Mouse (Mus musculus) urinary bladder, postnatal 36 days (tissue): Measurements from ENCODE around the gene Hps5.
"Not testable (repeated sequence)": the region's sequence is repeated elsewhere in the genome, so short reads cannot be mapped to it uniquely, and the experiment has no call there.

Source experiments
- DNase-seq, 2 experiments: peaks; one replicate each; pipeline ENCODE4 v3.0.0; 2022; ENCODE audit warnings: low spot score in 2 of 2, mixed read lengths in 1 of 2

Hps5 gene

DNA sequence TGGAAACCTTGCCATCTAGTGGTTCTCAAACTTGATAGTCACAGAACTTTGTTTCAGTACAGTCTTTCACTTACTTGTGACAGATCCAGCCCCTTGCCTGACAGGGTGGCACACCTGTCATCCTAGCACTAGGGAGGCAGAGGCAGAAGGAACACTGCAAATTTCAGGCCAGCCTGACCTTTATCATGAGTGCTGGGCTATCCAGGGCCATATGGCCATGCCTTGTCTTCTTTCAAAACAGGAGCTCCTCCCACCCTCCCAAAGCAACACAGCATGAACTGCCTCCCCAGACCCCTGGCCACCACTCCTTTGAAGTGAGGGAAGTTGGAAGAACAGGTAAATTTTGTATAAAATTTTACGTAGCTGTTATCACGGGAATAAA lies 31.9 kb upstream of the Hps5 start:
- no peak for DNase-seq

DNA sequence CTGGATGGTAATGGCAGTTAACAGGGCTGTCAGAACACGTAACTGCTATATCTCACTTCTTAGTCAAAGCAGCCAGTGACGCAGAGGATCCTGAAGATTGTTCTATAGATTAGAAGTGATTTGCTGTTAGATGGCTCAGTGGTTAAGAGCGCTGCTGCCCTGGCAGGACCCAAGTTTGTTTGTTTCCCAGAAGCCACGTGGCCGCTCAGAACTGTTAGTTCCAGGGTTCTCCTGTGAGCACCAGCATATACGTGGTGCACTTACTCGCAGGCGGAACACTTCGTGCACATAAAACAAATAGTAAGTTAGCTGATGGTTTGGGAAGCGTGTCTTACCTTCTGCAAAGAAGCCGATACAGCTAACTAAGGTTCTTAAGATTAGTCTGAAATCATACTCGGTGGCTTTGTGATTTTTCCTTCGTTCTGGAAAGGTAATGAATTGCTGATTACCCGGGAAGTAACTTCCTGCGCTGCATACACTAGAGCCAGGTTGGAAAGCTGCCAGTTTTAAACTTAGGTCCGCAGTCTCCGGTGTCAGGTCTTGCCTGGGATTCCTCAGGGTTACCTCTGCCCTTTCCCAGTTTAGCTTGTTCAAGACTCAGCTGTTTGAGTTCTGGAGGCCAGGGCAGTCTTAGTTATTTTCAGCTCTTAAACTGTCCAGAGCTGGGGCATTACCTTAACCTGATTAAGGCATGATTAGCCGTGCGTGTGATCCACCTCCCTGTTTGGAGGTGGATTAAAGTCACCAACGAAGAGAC lies 31.4 kb upstream of the Hps5 start:
- no peak for DNase-seq

DNA sequence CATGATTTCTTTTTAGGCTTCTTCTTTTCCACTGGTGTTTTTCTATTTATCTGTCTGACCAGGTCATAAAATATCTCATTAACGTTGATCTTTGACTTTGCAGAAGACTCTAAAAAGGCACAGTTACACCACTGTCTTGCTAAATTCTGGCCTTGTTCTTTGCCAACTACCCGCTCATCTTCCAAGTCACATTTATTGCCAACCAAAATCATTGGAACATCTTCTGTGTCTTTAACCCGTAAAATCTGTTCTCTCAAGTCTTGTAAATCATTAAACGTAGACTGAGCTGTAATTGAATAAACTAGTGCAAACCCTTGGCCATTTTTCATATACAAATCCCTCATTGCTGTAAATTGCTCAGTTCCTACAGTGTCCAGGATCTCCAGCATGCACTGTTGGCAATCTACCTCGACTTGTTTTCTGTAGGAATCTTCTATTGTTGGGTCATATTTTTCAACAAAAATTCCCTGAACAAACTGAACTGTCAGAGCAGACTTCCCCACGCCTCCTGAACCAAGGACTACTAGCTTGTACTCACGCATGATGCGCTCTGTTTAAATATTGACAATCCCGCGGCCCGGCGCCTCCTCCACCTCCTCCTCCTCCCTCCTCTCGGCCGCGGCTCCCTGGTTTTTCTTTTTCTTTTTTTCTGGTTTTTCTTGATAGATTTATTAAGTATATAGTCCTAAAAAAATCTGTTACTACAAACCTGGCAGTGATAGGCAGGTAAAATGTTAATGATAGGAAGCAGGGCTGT lies 25.2 kb upstream of the Hps5 start:
- DNase-seq: not testable (repeated sequence)

DNA sequence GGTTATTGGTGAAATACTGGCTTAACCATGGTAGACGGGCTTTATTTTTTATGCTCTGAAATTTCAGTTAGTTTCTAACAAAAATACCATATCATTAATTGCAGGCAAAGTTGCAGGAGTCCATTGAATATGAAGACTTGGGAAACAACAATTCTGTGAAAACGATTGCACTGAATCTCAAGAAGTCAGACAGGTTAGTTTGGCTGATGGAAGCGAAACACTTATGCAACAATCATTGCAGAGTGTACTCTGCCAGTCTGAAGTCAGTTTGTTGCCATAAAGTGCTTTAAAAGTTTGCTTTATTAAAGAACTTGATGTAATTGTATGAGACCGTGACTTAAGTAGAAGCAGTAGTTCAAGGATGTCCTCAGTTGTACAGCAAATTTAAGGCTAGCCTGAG lies 18.1 kb upstream of the Hps5 start:
- no peak for DNase-seq

DNA sequence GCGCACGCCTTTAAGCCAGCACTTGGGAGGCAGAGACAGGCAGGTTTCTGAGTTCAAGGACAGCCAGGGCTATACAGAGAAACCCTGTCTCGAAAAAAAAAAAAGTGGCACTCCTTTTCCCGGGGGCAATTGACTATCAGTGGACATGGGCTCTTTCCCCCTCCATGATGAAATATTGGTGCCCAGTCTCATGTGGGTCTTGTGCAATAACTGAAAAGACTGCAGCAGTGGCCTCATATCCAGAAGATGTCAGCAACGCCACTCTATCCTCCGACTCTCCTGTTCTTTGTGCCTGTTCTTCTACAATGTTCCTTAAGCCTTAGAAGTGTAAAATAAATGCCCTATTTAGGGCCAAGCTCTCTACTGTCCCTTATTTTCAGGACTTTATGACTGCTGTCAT lies 14.5 kb upstream of the Hps5 start:
- no peak for DNase-seq

DNA sequence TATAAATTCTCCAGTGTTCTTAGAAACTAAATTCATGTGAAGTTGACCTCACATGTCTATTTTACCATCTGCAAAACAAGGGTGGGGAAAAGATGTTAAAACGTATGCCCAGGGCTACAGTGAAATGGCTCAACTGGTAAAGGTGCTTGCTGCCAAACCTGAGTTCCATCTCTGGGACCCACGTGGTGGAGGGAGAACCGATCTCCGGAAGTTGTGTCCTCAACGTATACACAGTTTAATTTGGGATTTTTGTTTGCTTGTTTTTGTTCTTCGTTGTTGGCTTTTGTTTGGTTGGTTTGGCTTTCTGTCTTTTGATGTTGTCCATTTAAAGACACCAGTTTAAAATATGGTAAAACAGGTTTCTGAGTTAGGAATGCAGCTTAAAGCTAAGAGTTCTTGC lies 915 bp upstream of the Hps5 start:
- no peak for DNase-seq

DNA sequence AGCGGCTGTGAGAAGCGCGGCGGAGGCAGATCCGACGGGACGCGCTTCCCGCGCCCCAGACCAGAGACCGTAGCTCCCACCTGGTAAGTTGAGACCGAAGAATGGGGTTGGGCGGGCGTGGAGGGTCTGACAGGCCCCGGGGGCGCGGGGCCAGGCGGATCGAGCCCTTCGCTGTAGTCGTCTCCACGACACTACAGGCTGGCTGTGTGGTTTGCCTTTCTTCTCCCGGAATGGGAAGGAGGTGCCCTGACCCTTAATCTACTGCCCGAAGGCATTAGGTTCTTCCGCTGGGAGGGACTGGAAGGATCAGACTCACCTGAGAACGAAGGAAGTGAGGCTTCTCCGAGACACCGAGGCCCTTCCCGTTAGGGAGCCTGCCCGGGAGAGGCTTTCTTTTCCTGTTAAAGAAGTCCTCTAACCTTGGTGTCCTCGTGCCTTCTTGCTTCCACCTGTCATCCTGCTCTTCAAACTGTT lies 379 bp upstream of the Hps5 start:
- DNase-seq: peak in 1 of 2 experiments; percentile 18

DNA sequence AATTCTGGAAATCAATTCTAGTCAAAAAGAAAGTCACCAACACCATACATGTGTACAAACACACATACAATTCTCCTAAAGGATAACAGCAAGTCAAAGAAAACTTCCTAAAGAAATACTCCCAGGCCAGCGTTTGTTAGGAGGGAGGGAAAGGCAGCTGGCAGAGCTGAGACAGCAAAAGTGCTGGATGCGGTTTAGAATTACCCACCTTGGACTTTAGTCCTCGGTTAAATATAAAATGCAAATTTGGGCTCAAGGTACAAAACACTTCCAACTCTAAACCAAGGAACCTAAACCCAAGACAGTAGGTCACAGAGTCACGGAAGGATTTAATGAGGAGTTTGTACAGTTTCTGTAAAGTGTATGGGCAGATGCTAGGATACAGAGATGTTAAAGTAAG lies 2.0 kb downstream of the Hps5 start:
- DNase-seq: no peak

DNA sequence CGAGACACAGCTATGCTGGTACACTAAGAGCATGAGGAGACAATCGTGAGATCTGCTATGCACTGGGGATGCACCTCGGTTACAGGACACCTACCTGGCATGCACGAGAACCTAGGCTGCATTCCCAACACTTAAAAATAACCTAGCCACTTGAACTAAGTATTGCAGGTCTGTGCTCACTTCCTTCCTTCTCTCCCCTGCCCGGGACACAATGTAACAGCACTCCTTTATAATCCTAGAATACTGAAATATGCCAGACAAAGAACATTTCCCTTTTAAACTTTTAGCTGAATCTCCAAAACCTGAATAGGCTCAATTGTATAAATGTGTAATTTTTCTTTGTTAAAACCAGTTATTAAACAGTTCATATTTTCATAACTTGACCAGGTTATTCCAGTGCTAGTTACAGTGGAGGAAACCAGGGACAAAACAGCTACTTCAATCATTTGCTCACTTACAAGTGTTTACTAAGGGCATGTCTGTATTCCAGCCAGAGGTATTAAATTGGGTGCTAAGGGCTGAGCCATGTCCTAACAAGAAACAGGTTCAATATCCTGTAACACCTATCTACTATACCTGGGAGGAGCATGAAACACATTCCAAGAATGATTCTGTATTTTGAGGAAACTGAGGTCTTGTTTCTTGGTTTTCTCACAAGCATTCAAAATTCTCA lies 6.6 kb downstream of the Hps5 start:
- DNase-seq: no peak

DNA sequence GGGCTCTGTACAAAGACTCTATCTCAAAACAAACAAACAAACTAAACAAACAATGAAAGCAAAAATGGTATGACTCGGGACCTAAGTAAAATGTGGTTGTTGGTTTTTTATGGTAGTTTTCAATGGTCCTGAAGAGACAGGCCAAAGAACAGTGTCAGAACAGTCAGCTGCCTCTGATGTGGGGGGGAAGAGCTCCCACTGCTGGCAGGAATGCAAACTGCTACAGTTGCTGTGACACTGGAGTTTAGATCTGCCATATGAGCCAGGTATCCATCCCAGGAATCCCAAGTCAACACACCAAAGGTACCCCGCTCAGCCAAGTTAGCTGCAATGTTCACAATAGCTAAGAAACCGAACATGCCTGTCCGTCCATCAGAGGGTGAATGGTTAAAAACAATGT lies 25.2 kb downstream of the Hps5 start:
- DNase-seq: peak; percentile 8 to 25

DNA sequence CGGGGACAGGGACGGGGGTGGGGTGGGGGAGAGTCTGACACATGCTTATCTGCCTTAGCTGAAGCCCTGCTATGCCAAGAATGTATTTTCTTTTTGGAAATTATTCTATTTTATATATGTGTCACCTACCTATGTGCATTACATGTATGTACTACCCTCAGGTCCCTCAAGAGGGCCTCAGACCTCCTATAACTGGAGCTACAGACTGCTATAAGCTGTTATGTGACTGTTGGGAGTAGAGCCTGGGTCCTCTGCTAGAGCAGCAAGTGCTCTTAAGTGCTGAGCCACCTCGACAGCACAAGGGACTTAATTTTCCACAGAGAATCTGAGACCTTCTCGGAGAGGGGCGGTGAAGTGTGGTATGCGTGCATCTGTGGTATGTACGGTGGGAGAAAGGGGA lies 27.4 kb downstream of the Hps5 start:
- no peak for DNase-seq

DNA sequence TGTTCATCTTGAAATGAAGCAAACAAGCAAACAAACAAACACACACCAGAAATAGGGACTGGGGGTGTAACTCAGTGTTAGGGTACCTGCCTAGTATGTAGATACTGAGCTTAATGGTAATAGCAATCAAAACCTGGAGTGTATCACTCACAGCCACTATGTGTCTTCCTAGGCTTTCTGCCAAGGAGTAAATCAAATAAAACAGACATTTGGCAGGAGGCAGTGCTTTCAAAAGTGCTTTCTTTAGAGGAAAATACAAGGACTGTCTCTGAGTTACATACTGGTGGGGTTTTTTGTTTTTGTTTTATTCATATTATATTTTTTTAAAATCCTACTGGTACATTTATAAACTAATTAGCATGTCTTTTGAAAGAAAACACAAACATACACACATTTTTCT lies 28.5 kb downstream of the Hps5 start:
- no peak for DNase-seq

DNA sequence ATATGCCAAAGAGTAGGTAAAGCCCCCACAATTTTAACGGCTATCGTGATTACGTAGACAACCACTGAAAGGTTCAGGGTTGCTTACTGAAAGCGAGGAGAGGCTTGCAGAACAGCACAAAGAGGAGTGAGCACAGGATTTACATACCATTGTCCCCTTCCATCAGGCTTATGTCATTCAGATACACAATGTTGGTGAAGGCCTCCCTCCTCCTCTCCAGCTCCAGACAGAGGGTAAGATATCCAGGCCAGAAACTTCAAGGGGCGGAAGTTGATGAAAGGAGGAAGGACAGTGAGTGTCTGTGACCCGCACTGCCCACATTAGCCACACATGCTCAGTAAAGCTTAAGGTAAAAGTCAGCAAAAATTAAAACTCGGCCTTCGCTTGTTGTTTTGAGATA lies 31.2 kb downstream of the Hps5 start:
- DNase-seq: no peak

DNA sequence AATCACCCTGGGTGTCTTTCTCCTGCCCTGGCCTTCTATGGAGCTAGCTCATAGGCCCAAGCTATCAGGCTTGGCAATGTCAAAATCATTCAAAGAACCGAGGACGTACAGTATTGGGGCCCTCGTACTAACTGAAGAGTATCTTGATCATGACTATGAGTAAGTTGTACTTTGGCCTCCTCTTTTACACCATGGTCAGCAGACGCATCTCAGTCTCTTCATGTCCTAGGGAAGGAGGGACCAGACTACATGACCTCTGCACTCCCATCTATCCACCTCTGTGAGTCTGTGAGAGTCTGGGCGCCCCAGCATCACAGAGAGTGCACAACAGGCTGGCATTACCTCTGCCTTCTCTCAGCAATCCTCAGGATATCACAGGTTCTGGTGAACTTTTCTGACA lies 33.3 kb downstream of the Hps5 start:
- no peak for DNase-seq

DNA sequence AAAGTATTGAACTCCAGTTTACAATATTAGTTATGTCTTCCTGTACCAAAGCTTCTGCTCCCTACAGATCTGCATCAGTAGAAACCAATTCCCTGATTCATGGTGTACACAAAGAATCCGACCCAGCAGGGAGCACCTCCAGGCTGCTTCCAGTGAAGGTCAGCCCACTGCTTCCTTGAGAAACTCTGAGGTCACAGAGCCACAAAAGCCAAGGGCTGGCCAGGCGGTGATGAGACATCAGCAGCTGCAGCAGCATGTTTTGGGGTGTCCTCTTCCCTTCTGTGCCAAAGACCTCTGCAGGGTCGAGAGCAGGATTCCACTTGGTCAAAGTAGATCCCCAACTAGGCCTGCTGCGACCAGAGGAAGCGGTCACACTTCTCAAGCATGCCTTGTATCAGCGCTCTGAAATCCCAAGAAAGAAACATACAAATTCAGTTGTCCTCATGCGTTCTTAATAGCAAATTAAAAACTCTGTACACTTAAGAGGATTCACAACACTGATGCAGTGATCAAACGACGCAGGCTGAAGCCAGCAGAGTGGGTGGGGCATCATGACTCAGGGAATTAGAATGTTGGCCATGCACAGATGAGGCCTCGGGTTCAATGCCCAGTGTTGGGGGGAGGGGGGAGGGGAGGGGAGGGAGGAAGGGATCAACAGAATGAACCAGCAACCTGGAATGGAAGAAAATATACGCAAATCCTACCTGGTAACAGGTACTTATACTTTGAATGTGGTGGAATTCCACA lies 34.6 kb downstream of the Hps5 start:
- no peak for DNase-seq

DNA sequence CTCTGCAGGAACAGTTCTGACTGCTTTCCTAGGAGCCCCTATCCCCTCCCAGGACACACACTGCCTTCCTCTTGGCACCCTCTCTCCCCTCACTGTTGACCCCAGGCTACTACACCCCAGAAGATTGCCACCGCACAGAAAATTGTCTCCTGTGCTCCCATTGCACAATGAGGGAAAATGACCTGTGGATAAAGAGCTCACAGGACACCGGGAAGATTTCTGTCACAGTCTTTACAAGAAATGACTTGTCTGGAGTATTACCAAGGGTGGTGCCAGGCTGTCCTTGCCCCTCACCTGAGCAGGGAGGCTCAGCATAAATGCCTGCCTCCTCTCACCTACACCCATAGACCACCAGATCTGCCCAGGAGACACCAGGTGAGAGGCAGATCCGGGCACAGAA lies 44.4 kb downstream of the Hps5 start, which contains the start of gene Saa2:
Gene Saa2, plus strand, starts transcription at position 301 of the 400 bp plus-strand sequence.
- DNase-seq: no peak

DNA sequence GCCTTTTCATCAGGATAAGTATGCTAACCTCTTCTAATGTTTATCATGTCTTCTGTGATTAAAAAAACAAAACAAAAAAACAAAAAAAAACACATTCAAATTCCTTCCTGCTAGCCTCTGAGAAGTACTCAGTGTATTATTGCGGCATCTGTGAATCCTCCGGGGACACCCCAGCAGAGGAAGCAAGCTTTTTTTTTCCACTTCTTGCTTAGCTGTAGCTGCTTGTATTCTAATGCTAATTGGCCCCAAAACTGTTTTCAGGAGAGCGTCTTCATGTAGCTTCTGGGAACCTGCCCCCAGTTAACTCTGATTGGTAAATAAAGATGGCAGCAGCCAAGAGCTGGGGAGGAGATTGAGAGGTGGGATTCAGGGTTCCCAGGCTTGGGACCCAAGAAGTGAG lies 47.4 kb downstream of the Hps5 start:
- no peak for DNase-seq

DNA sequence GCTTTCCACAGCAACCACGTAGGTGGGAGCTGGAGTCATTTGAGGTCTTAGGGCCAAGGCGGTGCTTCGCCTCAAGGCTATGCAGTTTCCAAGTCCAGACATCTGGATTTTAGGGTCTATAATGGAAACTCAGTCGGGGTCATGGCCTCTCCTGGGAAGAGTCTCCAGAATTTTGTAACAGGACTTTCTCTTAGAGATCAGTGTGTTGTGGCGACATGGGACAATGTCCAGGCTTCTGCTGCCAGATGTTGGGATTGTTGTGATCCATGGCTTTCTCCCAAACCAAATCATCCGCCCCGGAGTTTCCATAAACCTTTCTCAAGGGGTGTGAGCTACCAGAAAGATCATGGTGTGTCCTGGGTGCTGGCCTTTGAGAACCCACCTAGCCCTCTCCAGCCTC lies 49.5 kb downstream of the Hps5 start:
- peak in 1 of 2 experiments; percentile 24 for DNase-seq

DNA sequence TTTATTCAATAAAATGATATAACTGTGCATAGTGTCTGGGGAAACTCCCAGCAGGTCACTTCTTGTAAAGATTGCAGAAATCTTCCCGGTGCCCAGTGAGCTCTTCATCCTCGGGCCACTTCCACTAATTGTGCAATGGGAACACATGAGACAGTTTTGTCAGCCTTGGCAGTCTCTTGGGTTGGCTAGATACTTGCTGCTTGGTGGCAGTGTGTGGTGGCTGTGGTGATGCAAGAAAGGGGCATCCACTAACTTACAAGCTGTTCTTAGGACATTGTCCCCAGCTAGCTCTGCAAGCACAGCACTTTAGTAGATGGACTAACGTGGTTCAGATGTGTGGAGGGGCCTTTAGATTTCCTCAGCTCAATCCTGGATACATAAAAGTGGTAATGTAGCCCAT lies 50.0 kb downstream of the Hps5 start:
- DNase-seq: peak in 1 of 2 experiments; percentile 61

DNA sequence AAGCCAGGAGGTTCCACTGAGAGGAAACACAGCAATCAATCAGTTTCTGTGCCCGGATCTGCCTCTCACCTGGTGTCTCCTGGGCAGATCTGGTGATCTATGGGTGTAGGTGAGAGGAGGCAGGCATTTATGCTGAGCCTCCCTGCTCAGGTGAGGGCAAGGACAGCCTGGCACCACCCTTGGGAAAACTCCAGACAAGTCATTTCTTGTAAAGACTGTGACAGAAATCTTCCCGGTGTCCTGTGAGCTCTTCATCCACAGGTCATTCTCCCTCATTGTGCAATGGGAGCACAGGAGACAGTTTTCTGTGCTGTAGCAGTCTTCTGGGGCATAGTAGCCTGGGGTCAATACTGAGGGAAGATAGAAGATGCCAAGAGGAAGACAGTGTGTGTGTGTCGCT lies 53.0 kb downstream of the Hps5 start, which contains the start of gene Saa1:
Gene Saa1, minus strand, starts transcription at position 101 of the 400 bp plus-strand sequence.
- DNase-seq: not testable (repeated sequence)

DNA sequence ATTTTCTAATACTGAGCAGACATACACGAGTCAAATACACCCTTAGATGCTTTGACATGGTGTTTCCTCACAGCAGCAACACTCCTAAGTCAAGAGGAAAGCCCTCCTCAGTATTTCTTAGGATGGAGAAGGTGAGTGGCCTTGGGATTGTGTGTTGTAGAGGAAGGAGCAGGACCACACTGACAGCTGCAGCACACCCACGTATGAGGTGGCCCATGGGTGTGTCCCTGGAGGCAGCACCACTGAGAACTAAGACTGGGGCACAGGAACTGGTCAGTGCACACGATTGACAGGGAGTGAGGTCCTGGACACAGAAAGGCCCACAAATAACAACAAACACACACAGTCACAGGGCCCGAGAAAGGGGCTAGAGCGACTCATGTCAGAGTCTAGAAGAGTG lies 55.8 kb downstream of the Hps5 start:
- DNase-seq: not testable (repeated sequence)
